8 mouse cellular contexts compared by ENCODE assay signal in the genomic region with DNA sequence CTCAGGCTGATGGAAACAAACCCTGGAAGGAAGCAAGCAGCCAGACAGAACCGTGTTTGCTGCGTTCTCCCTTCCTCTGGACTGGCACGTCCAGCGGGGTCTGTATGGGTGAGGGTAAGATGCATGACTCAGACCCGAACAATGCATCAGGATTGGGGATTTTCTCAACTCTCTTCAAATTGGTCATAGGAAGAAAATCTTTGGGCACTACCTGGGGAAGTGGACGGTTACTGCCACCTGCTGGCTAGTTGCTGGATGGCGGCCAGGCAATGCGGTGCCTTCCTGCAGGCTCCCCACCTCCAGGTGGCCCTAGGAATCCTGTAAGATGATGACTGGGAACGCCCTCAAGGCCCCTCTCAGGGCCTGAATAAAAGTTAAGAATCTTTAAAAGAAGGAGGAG. TPM values are rescaled to one million over a fixed set of nuclear protein-coding genes. Genes with fewer than 3 reads are reported as not detected.
DNase-seq lines count a peak whose midpoint lies in the region; ATAC-seq and TF ChIP-seq lines count a peak whose summit lies in the region.

No protein-coding gene starts in this region.

- no peak overlapping the region for H3K9ac ChIP-seq in heart, embryonic 11.5 days (ENCODE audit: low read depth, low read length)
- no peak overlapping the region for H3K9ac ChIP-seq in limb, embryonic 14.5 days (ENCODE audit: low read depth, low read length, severe bottlenecking)
- H3K9ac ChIP-seq in stomach, embryonic 14.5 days (replicated peaks; ENCODE audit: low read depth, low read length): no peak overlapping the region

- no peak overlapping the region for H3K27ac ChIP-seq in heart, embryonic 11.5 days (ENCODE audit: low read depth, low read length)
- no peak overlapping the region for H3K27ac ChIP-seq in limb, embryonic 14.5 days (replicated peaks; ENCODE audit: low read depth, low read length)
- no peak overlapping the region for H3K27ac ChIP-seq in stomach, embryonic 14.5 days (ENCODE audit: low read length)

- WGBS in heart, embryonic 11.5 days (ENCODE audit: insufficient replicate concordance): 5% methylated on average over 9 of the region's 9 CpGs
- WGBS in limb, embryonic 14.5 days: 7% methylated on average over 9 of the region's 9 CpGs
- 4% methylated on average over 9 of the region's 9 CpGs for WGBS in stomach, embryonic 14.5 days

- no peaks in the 10 kb centered on the region for H3K36me3 ChIP-seq in heart, embryonic 11.5 days (ENCODE audit: control insufficient read depth, insufficient read depth, low read length)
- no peaks in the 10 kb centered on the region for H3K36me3 ChIP-seq in limb, embryonic 14.5 days (ENCODE audit: control insufficient read depth, insufficient read depth, low read length)
- H3K36me3 ChIP-seq in stomach, embryonic 14.5 days (ENCODE audit: control insufficient read depth, insufficient read depth, low read length): no peaks in the 10 kb centered on the region

- no peaks in the 10 kb centered on the region for H3K4me1 ChIP-seq in heart, embryonic 11.5 days (ENCODE audit: control insufficient read depth, insufficient read depth, low read length)
- H3K4me1 ChIP-seq in limb, embryonic 14.5 days (ENCODE audit: control insufficient read depth, insufficient read depth, low read length): no peaks in the 10 kb centered on the region
- no peaks in the 10 kb centered on the region for H3K4me1 ChIP-seq in stomach, embryonic 14.5 days (ENCODE audit: control insufficient read depth, insufficient read depth, low read length)

- H3K4me3 ChIP-seq in heart, embryonic 11.5 days (ENCODE audit: low read depth, low read length): no peak overlapping the region
- H3K4me3 ChIP-seq in limb, embryonic 14.5 days (replicated peaks; ENCODE audit: low read length): no peak overlapping the region
- no peak overlapping the region for H3K4me3 ChIP-seq in stomach, embryonic 14.5 days (ENCODE audit: low read depth, low read length)

- H3K9me3 ChIP-seq in heart, embryonic 11.5 days (replicated peaks; ENCODE audit: control insufficient read depth, low read length): no peaks in the 10 kb centered on the region
- no peaks in the 10 kb centered on the region for H3K9me3 ChIP-seq in limb, embryonic 14.5 days (ENCODE audit: control insufficient read depth, low read length)
- no peaks in the 10 kb centered on the region for H3K9me3 ChIP-seq in stomach, embryonic 14.5 days (ENCODE audit: control insufficient read depth, low read depth, low read length)

- no peak; the same call in 1 of the 2 replicates for ATAC-seq in heart, embryonic 11.5 days (replicated peaks; ENCODE audit: insufficient number of reproducible peaks, low FRiP score, low TSS enrichment)
- ATAC-seq in limb, embryonic 14.5 days (ENCODE audit: low FRiP score, low read depth): peak; percentile 54; the same call in 1 of the 2 replicates
- peak; percentile 61; the same call in 1 of the 2 replicates for ATAC-seq in stomach, embryonic 14.5 days (ENCODE audit: insufficient number of reproducible peaks, insufficient read depth, low FRiP score, low read depth)

- peak; percentile 78 to 87 for DNase-seq in heart, adult 18-20 months
- peak; percentile 77 to 88 for DNase-seq in cerebellum, postnatal 25 days
- peak; percentile 80 for DNase-seq in gastrocnemius, adult 18-20 months (ENCODE audit: low spot score)
- DNase-seq in kidney, adult 11 months: peak; percentile 62
- DNase-seq in limb, embryonic 14.5 days (ENCODE audit: low spot score): peak; percentile 86
- DNase-seq in naive thymus-derived CD4-positive, alpha-beta T cell, adult 2 months (ENCODE audit: low read depth): peak; percentile 90

- no peaks in the 10 kb centered on the region for H3K27me3 ChIP-seq in heart, embryonic 11.5 days (ENCODE audit: control insufficient read depth, insufficient read depth, low read length)
- H3K27me3 ChIP-seq in limb, embryonic 14.5 days (ENCODE audit: control insufficient read depth, insufficient read depth, low read length): no peaks in the 10 kb centered on the region
- H3K27me3 ChIP-seq in stomach, embryonic 14.5 days (ENCODE audit: control insufficient read depth, insufficient read depth, low read length): no peaks in the 10 kb centered on the region

- no peak overlapping the region for H3K4me2 ChIP-seq in heart, embryonic 11.5 days
- no peak overlapping the region for H3K4me2 ChIP-seq in limb, embryonic 14.5 days (replicated peaks; ENCODE audit: low read depth, low read length, severe bottlenecking)
- H3K4me2 ChIP-seq in stomach, embryonic 14.5 days (replicated peaks; ENCODE audit: low read depth, low read length): no peak overlapping the region

- TF ChIP-seq POLR2A in limb, embryonic 14.5 days (IDR thresholded peaks at IDR 0.05; ENCODE audit: borderline replicate concordance, extremely low read depth, insufficient read depth, insufficient read length): no peak

RNA-seq across cellular contexts. Expression of a gene that starts 6.3 kb away (rescaled TPM):
- 100 to 1,000 TPM; 206 to 210 TPM for total RNA-seq in heart, adult 18-20 months (2021)
- 300 and 370 TPM in 2 replicates for polyA plus RNA-seq in heart, embryonic 11.5 days (2014; fragmentation: Nextera tagmentation; extraction: Ambion mirVana)
- 100 to 1,000 TPM; 169 to 174 TPM for total RNA-seq in gastrocnemius, adult 18-20 months (2021)
- polyA plus RNA-seq in limb, embryonic 14.5 days (2012; rRNA removed): 272 and 281 TPM in 2 replicates
- 390 and 395 TPM in 2 replicates for polyA plus RNA-seq in limb, embryonic 14.5 days (2014; fragmentation: Nextera tagmentation; extraction: Ambion mirVana)
- polyA plus RNA-seq in stomach, embryonic 14.5 days (2014; fragmentation: Nextera tagmentation; extraction: Ambion mirVana): 400 and 419 TPM in 2 replicates

RNA-seq across cellular contexts. Expression of a gene that starts 38.3 kb away (rescaled TPM):
- total RNA-seq in heart, adult 18-20 months (2021): 1 to 10 TPM; 5.3 to 8.3 TPM
- 16.5 and 17.1 TPM in 2 replicates for polyA plus RNA-seq in heart, embryonic 11.5 days (2014; fragmentation: Nextera tagmentation; extraction: Ambion mirVana)
- total RNA-seq in gastrocnemius, adult 18-20 months (2021): 1 to 10 TPM; 3.0 to 3.3 TPM
- polyA plus RNA-seq in limb, embryonic 14.5 days (2012; rRNA removed): 1.2 and 1.6 TPM in 2 replicates
- polyA plus RNA-seq in limb, embryonic 14.5 days (2014; fragmentation: Nextera tagmentation; extraction: Ambion mirVana): 1.1 and 1.3 TPM in 2 replicates
- 1.8 and 3.2 TPM in 2 replicates for polyA plus RNA-seq in stomach, embryonic 14.5 days (2014; fragmentation: Nextera tagmentation; extraction: Ambion mirVana)

RNA-seq across cellular contexts. Expression of a gene that starts 58.3 kb away (rescaled TPM):
- total RNA-seq in heart, adult 18-20 months (2021): 10 to 100 TPM in 1 of 2 experiments, 1 to 10 TPM in 1; 9.2 to 13.8 TPM
- polyA plus RNA-seq in heart, embryonic 11.5 days (2014; fragmentation: Nextera tagmentation; extraction: Ambion mirVana): 50.0 and 51.9 TPM in 2 replicates
- total RNA-seq in gastrocnemius, adult 18-20 months (2021): 1 to 10 TPM; 8.2 TPM
- 12.2 and 14.6 TPM in 2 replicates for polyA plus RNA-seq in limb, embryonic 14.5 days (2012; rRNA removed)
- polyA plus RNA-seq in limb, embryonic 14.5 days (2014; fragmentation: Nextera tagmentation; extraction: Ambion mirVana): 34.6 and 37.8 TPM in 2 replicates
- polyA plus RNA-seq in stomach, embryonic 14.5 days (2014; fragmentation: Nextera tagmentation; extraction: Ambion mirVana): 23.3 and 25.2 TPM in 2 replicates
